Mouse (Mus musculus) regulatory T cell (primary cell): ENCODE results near the gene Egfem1.

ENCODE experiments used
- in situ Hi-C: fragments of 300-600 bp; cut with MboI, MseI; formaldehyde crosslinking; loops from one replicate; pipeline ENCODE4 v1.15.1; 2025; ENCODE audit warnings: high pct_unique_total_duplicates

Gene Egfem1

DNA sequence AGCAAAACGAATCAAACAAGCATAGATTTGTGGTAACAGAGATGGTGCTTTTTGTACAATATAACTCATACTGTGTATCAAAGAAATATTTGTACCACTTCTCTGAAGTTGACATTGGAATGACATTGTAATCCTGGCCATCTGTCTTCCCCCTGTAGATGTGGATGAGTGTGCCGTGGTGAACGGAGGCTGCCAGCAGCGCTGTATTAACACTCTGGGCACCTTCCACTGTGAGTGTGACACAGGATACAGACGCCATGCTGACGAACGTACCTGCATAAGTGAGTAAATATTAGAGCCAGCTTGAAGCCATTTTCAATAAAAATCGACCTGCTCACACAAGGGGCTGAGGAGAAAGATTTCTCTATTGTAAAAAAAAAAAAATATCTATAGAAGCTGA is 500.9 kb downstream of the Egfem1 start:
- in situ Hi-C loops = no loop called here

DNA sequence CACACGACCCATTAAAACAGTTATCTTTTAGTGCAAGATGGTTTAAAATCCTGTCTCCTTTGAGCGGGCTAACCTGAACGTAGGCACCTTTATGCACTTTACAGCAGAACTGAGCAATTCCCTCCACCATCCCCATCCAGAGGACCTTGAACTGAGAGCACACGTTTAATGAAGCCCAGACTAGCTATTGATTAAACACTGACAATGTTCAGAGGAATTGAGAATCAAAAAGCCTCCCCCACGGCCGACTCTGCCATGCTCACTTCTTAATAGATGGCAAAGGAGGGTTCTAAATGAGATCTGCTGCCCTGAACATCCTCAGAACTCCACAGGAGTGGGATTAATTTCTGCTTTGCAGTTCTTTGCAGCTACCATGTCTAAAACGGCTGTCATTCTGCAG is 520.3 kb downstream of the Egfem1 start:
- in situ Hi-C loops = no loop called here

- in situ Hi-C loops = no loop called here
These were observed 526.9 kb downstream of the Egfem1 start for GRCm38 (mm10) chr3:29608713-29609112.

GRCm38 (mm10) chr3:29609174-29609573 is 527.4 kb downstream of the Egfem1 start:
- in situ Hi-C loops = no loop called here

- in situ Hi-C loops = loop anchor here (10.0 kb wide), 1 partner anchor 725 kb away; the partner anchor contains the start of gene Gm1527
These were observed 537.8 kb downstream of the Egfem1 start for GRCm38 (mm10) chr3:29619586-29619985.

GRCm38 (mm10) chr3:29639819-29640218 is 558.0 kb downstream of the Egfem1 start:
- in situ Hi-C loops = loop anchor here (10.0 kb wide), 1 partner anchor 755 kb away; no protein-coding TSS in a partner anchor

DNA sequence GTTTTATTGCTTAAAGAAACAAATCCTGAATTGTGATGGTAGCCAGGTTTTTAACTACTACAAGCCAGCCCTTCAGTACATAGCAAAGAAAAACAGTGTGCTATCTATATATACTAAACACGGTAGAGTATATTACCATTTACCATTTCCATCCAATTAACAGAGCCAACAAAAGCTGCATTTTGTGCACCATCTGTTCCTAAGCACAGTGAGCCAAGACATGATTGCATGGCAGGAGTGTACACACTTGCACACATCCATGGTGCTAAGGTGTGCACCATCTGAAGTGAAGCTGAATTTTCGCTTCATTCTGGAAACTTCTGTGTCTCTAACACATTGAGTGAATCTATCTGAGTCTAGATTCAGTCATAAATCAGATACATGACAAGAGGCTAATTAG is 585.0 kb downstream of the Egfem1 start:
- in situ Hi-C loops = no loop called here

- in situ Hi-C loops = no loop called here
These were observed 607.8 kb downstream of the Egfem1 start for GRCm38 (mm10) chr3:29689367-29690285.

GRCm38 (mm10) chr3:29701126-29701525 is 619.3 kb downstream of the Egfem1 start:
- in situ Hi-C loops = no loop called here

- in situ Hi-C loops = no loop called here
These were observed 625.0 kb downstream of the Egfem1 start for GRCm38 (mm10) chr3:29706816-29707215.

DNA sequence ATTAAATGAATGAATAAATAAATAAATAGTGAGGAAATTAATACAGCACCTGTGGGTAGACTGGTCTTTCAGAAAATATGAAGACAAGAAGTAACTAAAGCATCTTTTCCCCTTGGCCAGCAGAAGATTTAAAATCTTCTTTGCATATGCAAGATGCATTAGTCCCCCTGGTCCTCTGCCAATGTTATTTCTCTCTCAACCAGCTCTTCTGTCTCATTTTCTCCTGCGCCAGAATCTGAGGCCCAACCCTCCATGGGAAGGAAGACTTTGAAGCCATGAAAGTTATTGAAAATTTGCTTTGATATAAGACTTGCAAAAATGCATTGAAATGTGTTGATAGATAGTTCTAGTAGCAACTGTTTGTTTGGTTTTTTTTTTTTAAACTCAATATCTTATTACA is 625.6 kb downstream of the Egfem1 start:
- in situ Hi-C loops = no loop called here

GRCm38 (mm10) chr3:29726376-29726967 is 644.6 kb downstream of the Egfem1 start:
- in situ Hi-C loops = no loop called here

- in situ Hi-C loops = no loop called here
These were observed 648.4 kb downstream of the Egfem1 start for GRCm38 (mm10) chr3:29730062-29730760.

GRCm38 (mm10) chr3:29731509-29731908 is 649.7 kb downstream of the Egfem1 start:
- in situ Hi-C loops = no loop called here

DNA sequence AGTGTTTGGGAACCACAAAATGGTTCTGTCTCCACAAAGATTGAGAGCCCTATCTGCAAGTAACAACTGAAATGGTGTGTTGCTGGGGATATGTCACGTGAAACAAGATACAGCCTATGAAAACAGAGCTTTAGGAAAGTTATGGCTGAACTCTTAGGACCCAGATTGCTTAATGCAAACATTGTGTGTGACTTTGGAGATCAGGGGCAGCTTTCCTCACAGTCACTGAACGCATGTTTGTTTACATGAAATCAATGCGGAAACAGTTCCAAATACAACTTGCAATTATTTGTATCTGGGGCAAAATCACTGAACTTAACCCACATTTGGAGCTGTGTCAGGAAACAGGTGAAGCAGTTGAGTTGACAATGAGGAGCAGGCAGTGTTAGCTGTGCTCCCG is 650.8 kb downstream of the Egfem1 start:
- in situ Hi-C loops = no loop called here

- in situ Hi-C loops = no loop called here
These were observed 652.4 kb downstream of the Egfem1 start for GRCm38 (mm10) chr3:29734251-29734650.

- in situ Hi-C loops = no loop called here
These were observed 657.5 kb downstream of the Egfem1 start for GRCm38 (mm10) chr3:29739292-29739691.
